Mouse (Mus musculus) stomach, embryonic 14.5 days (tissue): Measurements from ENCODE around the gene Ddn. TPM values are rescaled to one million over a fixed set of nuclear protein-coding genes. Genes with fewer than 3 reads are reported as not detected.
A peak's percentile ranks its signal among the peaks of the same experiment; 100 is the strongest.

Experiments used
- ATAC-seq: fragments of 200-750 bp; cut with Nextera tagmentation; 2 replicates; pipeline ENCODE4 v1.8.0; 2017; ENCODE audit warnings: low read depth, moderate TSS enrichment; ENCODE audit not compliant: insufficient number of reproducible peaks, insufficient read depth, low FRiP score
- H3K27ac ChIP-seq: fragments of 300-500 bp; sonication (generic); 2 replicates; pipeline ENCODE4 v1.5.1; 2014; ENCODE audit warnings: mild to moderate bottlenecking, low read length, moderate library complexity, mixed read lengths
- H3K27me3 ChIP-seq: fragments of 300-500 bp; sonication (generic); 2 replicates; pipeline ENCODE4 v1.6.1; 2014; ENCODE audit warnings: low read length, control low read depth, mixed read lengths; ENCODE audit not compliant: control insufficient read depth, insufficient read depth
- H3K36me3 ChIP-seq: fragments of 300-500 bp; sonication (generic); 2 replicates; pipeline ENCODE4 v1.6.1; 2014; ENCODE audit warnings: mild to moderate bottlenecking, control low read depth, low read length, moderate library complexity, mixed read lengths; ENCODE audit not compliant: control insufficient read depth, insufficient read depth
- H3K4me1 ChIP-seq: fragments of 300-500 bp; sonication (generic); 2 replicates; pipeline ENCODE4 v1.6.1; 2014; ENCODE audit warnings: low read length, control low read depth, mixed read lengths; ENCODE audit not compliant: control insufficient read depth, insufficient read depth
- H3K4me2 ChIP-seq: fragments of 300-500 bp; sonication (generic); replicated peaks from 2 replicates; pipeline ENCODE4 v1.6.1; 2014; ENCODE audit warnings: low read depth, low read length, control low read depth
- H3K4me3 ChIP-seq: fragments of 300-500 bp; sonication (generic); 2 replicates; pipeline ENCODE4 v1.5.1; 2014; ENCODE audit warnings: low read depth, low read length, control low read depth
- H3K9ac ChIP-seq: fragments of 300-500 bp; sonication (generic); replicated peaks from 2 replicates; pipeline ENCODE4 v1.6.1; 2014; ENCODE audit warnings: low read depth, mild to moderate bottlenecking, control low read depth, low read length, moderate library complexity, mixed read lengths
- H3K9me3 ChIP-seq: fragments of 300-500 bp; sonication (generic); 2 replicates; pipeline ENCODE4 v1.6.1; 2016; ENCODE audit warnings: low read depth, low read length, control low read depth; ENCODE audit not compliant: control insufficient read depth
- WGBS: fragments of 180-500 bp; shearing (Covaris S2); extraction: QIAGEN DNeasy Blood & Tissue Kit; methylation state at CpG from one replicate; pipeline ENCODE4 v1.1.7; 2014; 5-methylcytosine and 5-hydroxymethylcytosine counted together
- polyA plus RNA-seq: library from polyadenylated mRNA; unstranded; fragments of >200 nt; fragmentation: Nextera tagmentation; extraction: Ambion mirVana; gene quantifications from 2 replicates; pipeline ENCODE4 v1.2.1, GENCODE M21; 2014

Ddn gene
- polyA plus RNA-seq, 1 experiment from 2014 or later: not detected

- no peak for ATAC-seq
- peaks cover 39% of the 10 kb centered on the region for H3K27me3 ChIP-seq
- H3K4me3 ChIP-seq: 0 out of 2 replicates have a peak overlapping the region, but pooled peaks have one; percentile 22
- H3K4me2 ChIP-seq: peak overlapping the region; percentile 58
- H3K9me3 ChIP-seq: no peaks in the 10 kb centered on the region
- H3K27ac ChIP-seq: no peak overlapping the region
- H3K4me1 ChIP-seq: 0 out of 2 replicates have a peak, but pooled peaks cover 11% of the 10 kb centered on the region
- H3K36me3 ChIP-seq: no peaks in the 10 kb centered on the region
- 9% methylated on average over 12 of the region's 12 CpGs for WGBS
- H3K9ac ChIP-seq: no peak overlapping the region; the same call in 1 of the 2 replicates
Observed at GRCm38 (mm10) chr15:98771813-98772425, 37.4 kb downstream of the Ddn start.

DNA sequence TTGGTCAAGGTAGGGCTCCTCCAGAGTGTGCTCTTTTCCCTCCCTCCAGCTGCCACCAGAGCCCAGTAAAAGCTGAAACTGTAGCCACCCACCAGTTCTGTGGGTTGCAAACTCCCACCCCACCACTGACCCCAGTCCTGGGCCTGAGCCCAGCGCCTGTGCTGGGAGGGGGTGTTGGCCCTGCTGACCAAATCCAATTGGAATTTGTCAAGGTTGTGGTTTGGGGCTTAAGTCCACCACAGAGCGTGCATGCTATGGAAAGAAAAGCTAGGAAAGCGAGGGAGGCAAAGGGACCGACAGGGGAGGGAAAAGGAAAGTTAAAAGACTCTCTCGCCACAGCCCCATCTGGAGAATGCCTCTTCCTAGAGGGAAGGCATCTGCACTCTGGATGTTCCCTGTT, 41.0 kb downstream of the Ddn start:
- Histone ChIP-seq H3K9ac (no peak overlapping the region), H3K27me3 (peaks cover 16% of the 10 kb centered on the region), H3K4me2 (no peak overlapping the region), H3K9me3 (no peaks in the 10 kb centered on the region), H3K4me3 (no peak overlapping the region), H3K27ac (no peak overlapping the region), H3K4me1 (no peaks in the 10 kb centered on the region), H3K36me3 (no peaks in the 10 kb centered on the region)
- 33% methylated on average over 5 of the region's 5 CpGs for WGBS
- ATAC-seq: no peak

DNA sequence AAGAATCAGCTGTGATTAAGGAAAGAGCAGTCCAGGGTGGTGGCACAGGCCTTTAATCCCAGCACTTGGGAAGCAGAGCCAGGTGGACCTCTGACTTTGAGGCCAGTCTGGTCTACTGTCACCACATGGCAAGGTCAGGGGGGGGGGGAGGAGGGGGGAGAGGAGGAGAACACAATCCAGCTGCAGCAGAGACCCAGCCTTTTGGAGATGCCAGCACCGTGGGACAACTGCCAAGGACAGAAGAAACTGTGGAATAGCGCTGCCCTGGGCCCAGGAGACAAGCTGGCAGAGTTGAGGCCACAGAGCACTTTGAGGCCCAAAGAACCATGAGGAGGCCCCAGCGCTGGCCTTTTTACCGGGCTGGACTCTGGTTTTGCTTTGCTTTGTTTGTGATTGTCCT, 43.4 kb downstream of the Ddn start:
- Histone ChIP-seq H3K4me1 (peaks cover 5% of the 10 kb centered on the region; the same call in 1 of the 2 replicates), H3K27ac (no peak overlapping the region), H3K4me2 (no peak overlapping the region), H3K27me3 (0 out of 2 replicates have a peak, but pooled peaks cover under 1% of the 10 kb centered on the region), H3K4me3 (no peak overlapping the region), H3K36me3 (no peaks in the 10 kb centered on the region), H3K9ac (no peak overlapping the region), H3K9me3 (no peaks in the 10 kb centered on the region)
- WGBS: 73% methylated on average over 4 of the region's 4 CpGs
- no peak for ATAC-seq

- Histone ChIP-seq H3K4me2 (peak within 1 kb of the TSS; percentile 71), H3K27ac (peak within 1 kb of the TSS; percentile 81), H3K36me3 (peaks cover 5% of the 10 kb centered on the region; the same call in 1 of the 2 replicates), H3K4me3 (peak within 1 kb of the TSS; percentile 90), H3K9ac (peak within 1 kb of the TSS; percentile 87), H3K27me3 (no peaks in the 10 kb centered on the region), H3K4me1 (peaks cover 5% of the 10 kb centered on the region; the same call in 1 of the 2 replicates), H3K9me3 (no peaks in the 10 kb centered on the region)
- ATAC-seq: peak; percentile 93
- WGBS: under 1% methylated on average over 71 of the region's 76 CpGs
Observed at GRCm38 (mm10) chr15:98762670-98763529, 46.4 kb downstream of the Ddn start, which contains the start of gene Arf3. TSS of gene Arf3 (minus strand) at chr15:98763214.

DNA sequence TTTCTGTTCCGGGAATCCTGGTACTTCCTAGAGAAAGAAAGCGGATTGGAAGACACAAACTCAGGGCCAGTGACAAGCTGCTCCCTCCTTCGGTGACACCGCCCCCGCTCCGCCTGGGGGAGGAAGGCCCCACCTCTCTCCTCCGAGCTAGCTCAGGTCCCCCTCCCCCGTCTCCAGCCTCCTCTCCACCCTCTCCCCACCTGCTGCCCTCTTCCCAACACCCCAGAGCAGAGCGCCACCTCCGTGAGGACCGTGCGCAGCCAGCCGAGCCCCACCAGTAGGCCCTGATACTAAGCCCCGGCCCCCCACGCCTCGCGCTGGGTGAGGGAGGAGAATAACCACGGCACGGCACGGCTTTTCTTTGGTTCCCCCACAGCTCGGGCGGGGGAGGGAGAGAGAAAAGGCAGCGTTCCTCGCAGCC, 47.1 kb downstream of the Ddn start:
- H3K27ac ChIP-seq: peak overlapping the region; percentile 81
- peak overlapping the region; percentile 90 for H3K4me3 ChIP-seq
- H3K36me3 ChIP-seq: peaks cover 5% of the 10 kb centered on the region; the same call in 1 of the 2 replicates
- 2% methylated on average over 18 of the region's 24 CpGs for WGBS
- H3K4me2 ChIP-seq: peak overlapping the region; percentile 71
- peak overlapping the region; percentile 87 for H3K9ac ChIP-seq
- H3K27me3 ChIP-seq: no peaks in the 10 kb centered on the region
- peaks cover 5% of the 10 kb centered on the region; the same call in 1 of the 2 replicates for H3K4me1 ChIP-seq
- peak; percentile 82 for ATAC-seq
- no peaks in the 10 kb centered on the region for H3K9me3 ChIP-seq

DNA sequence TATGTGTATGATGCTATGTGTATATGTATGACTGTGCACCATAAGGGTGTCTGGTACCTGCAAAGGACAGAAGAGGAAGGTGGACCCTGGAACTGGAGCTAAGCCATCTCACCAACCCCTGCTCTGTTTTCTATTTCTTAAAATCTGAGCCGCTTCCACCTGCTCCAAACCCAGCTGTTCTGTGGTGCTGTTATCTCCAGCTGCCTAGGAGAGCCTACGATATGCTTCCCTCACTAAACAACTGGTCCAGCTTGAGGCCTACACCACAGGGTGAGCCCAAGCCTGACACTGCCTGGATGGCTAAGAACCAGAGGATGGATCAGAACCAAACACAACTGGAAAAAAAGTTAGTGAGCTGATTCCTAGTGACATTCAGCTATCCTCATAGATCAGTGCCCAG, 55.2 kb downstream of the Ddn start:
- 86% methylated on average over 2 of the region's 2 CpGs for WGBS

More for the DNA sequence above, 55.2 kb downstream of the Ddn start:
- Histone ChIP-seq H3K4me3 (no peak overlapping the region), H3K27ac (no peak overlapping the region), H3K4me1 (no peaks in the 10 kb centered on the region), H3K27me3 (no peaks in the 10 kb centered on the region), H3K9me3 (no peaks in the 10 kb centered on the region), H3K4me2 (no peak overlapping the region), H3K9ac (no peak overlapping the region), H3K36me3 (peaks cover 3% of the 10 kb centered on the region; the same call in 1 of the 2 replicates)
- ATAC-seq: no peak

Other genes starting within 250 kb of the Ddn start
- 60.0 and 61.2 TPM in 2 replicates for gene Ccnt1, start 238.6 kb downstream of the Ddn start, polyA plus RNA-seq
- gene 4930415O20Rik, start 238.5 kb downstream of the Ddn start, polyA plus RNA-seq: not detected in 2 replicates
- 21.9 and 23.0 TPM in 2 replicates for gene Adcy6, start 199.4 kb downstream of the Ddn start, polyA plus RNA-seq
- 34.4 TPM in 2 replicates for gene Cacnb3, start 178.7 kb downstream of the Ddn start, polyA plus RNA-seq
- 30.1 and 30.3 TPM in 2 replicates for gene Ddx23, start 146.6 kb downstream of the Ddn start, polyA plus RNA-seq
- gene Rnd1, start 132.0 kb downstream of the Ddn start, polyA plus RNA-seq: 0.75 and 0.83 TPM in 2 replicates
- gene Ccdc65, start 101.3 kb downstream of the Ddn start, polyA plus RNA-seq: 1.2 and 1.4 TPM in 2 replicates
- gene Fkbp11, start 81.3 kb downstream of the Ddn start, polyA plus RNA-seq: 38.1 and 39.2 TPM in 2 replicates
- 33.2 and 34.5 TPM in 2 replicates for gene Arf3, start 46.3 kb downstream of the Ddn start, polyA plus RNA-seq
- gene Wnt10b, start 31.3 kb downstream of the Ddn start, polyA plus RNA-seq: not detected in 2 replicates
- gene Wnt1, start 19.6 kb downstream of the Ddn start, polyA plus RNA-seq: not detected in 2 replicates
- gene Prkag1, start 22.0 kb upstream of the Ddn start, polyA plus RNA-seq: 76.3 and 80.0 TPM in 2 replicates
- gene Kmt2d, start 61.7 kb upstream of the Ddn start, polyA plus RNA-seq: 19.5 and 21.4 TPM in 2 replicates
- gene Rhebl1, start 85.0 kb upstream of the Ddn start, polyA plus RNA-seq: 8.1 and 9.9 TPM in 2 replicates
- gene Dhh, start 89.0 kb upstream of the Ddn start, polyA plus RNA-seq: 0.65 and 0.77 TPM in 2 replicates
- gene Lmbr1l, start 108.7 kb upstream of the Ddn start, polyA plus RNA-seq: 5.1 and 8.8 TPM in 2 replicates
- gene Tuba1b, start 125.1 kb upstream of the Ddn start, polyA plus RNA-seq: 1,548 and 1,685 TPM in 2 replicates
- gene Gm49450, start 144.1 kb upstream of the Ddn start, polyA plus RNA-seq: not detected in 2 replicates
- gene Tuba1a, start 144.2 kb upstream of the Ddn start, polyA plus RNA-seq: 1,231 and 1,258 TPM in 2 replicates
- gene Tuba1c, start 220.4 kb upstream of the Ddn start, polyA plus RNA-seq: 191 and 203 TPM in 2 replicates
- 31.1 and 38.9 TPM in 2 replicates for gene Prph, start 245.7 kb upstream of the Ddn start, polyA plus RNA-seq